Mouse (Mus musculus) left cerebral cortex, postnatal 36 days (tissue): Measurements from ENCODE around the gene Saxo1. TPM values are rescaled to one million over a fixed set of nuclear protein-coding genes. Genes with fewer than 3 reads are reported as not detected.

ENCODE experiments used
- DNase-seq, 2 experiments: peaks; one replicate each; pipeline ENCODE4 v3.0.0; 2021 to 2022; ENCODE audit warnings: low spot score in 2 of 2, mixed read lengths in 1 of 2
- intact Hi-C: fragments of 180-260 bp; cut with DNase I; formaldehyde crosslinking; loops from one replicate; pipeline ENCODE4 v1.15.1; 2025
- total RNA-seq, 2 experiments: library from RNA; stranded (reverse); gene quantifications; 2 replicates each; pipeline ENCODE4 v1.2.3; 2021

The Saxo1 gene
- total RNA-seq, result not detected

- DNase-seq, result no peak
- intact Hi-C loops, result loop anchor here (10.0 kb wide), 1 partner anchor 1153 kb away; no protein-coding TSS in a partner anchor
These were observed at the start of gene Saxo1 for GRCm38 (mm10) chr4:86558228-86558627. Saxo1 (minus strand) TSS chr4:86558328.

DNA sequence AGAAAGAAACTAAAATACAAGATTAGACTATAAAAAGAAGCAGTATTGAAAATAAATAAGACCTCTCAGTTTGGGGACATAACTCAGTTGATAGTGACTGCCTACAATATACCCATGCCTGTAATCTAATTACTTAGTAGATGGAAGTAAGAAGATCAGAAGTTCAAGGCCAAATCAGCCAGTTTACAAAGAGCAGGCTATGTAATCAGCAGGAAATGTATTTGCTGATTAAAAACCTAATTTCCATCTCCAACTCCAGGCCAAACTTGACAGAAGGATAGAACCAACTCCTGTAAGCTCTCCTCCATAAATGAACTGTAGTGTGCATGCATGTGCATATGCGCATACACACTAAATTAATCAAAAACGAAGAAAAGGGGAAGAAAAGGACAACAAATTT is 33.2 kb upstream of the Saxo1 start:
- no peak for DNase-seq
- intact Hi-C loops, result no loop called here

- intact Hi-C loops, result no loop called here
- no peak for DNase-seq
These were observed 30.1 kb upstream of the Saxo1 start for GRCm38 (mm10) chr4:86588236-86588635.

GRCm38 (mm10) chr4:86580591-86580990 is 22.5 kb upstream of the Saxo1 start:
- DNase-seq, result no peak
- intact Hi-C loops, result no loop called here

GRCm38 (mm10) chr4:86580056-86580455 is 21.9 kb upstream of the Saxo1 start:
- intact Hi-C loops, result no loop called here
- no peak for DNase-seq

GRCm38 (mm10) chr4:86576630-86577225 is 18.6 kb upstream of the Saxo1 start:
- no peak for DNase-seq
- intact Hi-C loops, result loop anchor here (5.0 kb wide), 1 partner anchor 121 kb away; no protein-coding TSS in a partner anchor

- peak in 1 of 2 experiments; percentile 38 for DNase-seq
- intact Hi-C loops, result loop anchor here (5.0 kb wide), 1 partner anchor 121 kb away; no protein-coding TSS in a partner anchor
These were observed 18.0 kb upstream of the Saxo1 start for GRCm38 (mm10) chr4:86576120-86576541.

- peak; percentile 94 to 96 for DNase-seq
- intact Hi-C loops, result loop anchor here (1.0 to 5.0 kb wide), 2 partner anchors 37 to 122 kb away; partner anchors contain the start of gene Haus6
These were observed 17.3 kb upstream of the Saxo1 start, which contains the start of gene Rraga for GRCm38 (mm10) chr4:86575283-86575983. Rraga (plus strand) TSS chr4:86575668.

DNA sequence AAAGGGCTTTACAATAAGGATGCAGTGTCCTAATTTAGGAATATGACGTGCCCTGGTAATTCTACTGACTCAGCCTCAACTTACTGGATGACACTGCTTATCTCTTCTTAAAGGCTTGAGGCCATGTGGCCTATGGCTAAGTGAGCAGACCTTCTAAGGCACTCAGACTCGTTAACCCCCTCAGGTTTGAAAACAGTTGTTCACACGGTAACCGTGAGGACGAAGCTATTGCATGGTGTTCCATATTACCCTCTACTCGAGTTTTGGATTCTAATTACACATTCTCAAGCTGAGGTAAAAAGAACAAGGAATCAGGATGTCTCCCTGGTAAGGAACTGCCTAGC is 16.8 kb upstream of the Saxo1 start:
- DNase-seq, result no peak
- intact Hi-C loops, result loop anchor here (1.0 to 5.0 kb wide), 2 partner anchors 37 to 122 kb away; partner anchors contain the start of gene Haus6

DNA sequence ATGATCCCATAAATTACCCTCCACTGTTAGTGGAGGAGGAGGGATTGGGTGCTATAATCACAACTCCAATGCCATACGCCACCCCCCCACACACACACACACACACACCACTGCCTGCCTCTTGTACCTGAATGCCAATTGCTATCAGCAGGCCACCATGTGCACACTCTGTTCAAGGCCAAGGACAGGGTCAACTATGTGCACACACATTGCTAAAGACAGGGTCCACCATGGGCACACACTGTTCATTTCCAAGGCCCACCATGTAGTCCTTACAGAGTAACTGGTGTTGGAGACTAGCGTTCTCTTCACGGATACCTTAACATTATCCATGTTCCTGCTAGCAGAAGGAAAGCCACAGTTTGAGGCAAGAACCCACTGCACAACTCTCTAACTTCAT is 2.9 kb upstream of the Saxo1 start:
- intact Hi-C loops, result no loop called here
- DNase-seq, result no peak

DNA sequence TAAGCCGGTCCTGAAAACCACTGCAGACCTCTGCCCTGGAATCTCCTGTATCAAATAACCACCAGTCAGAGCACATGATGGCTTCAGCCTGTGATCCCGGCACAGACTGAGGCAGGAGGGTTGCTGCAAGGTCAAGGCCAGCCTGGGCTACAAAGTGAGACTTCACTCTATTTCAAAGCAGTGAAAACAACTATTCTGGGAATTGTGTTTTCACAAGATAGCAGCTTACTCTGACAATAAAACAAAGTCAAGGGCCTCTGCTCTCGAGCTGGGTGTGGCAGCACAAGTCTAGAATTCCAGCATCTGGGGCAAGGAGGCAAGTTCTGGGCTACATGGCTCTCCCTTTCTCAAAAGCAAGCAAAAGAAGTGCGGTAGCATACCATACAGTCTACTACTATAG is 878 bp upstream of the Saxo1 start:
- no peak for DNase-seq
- intact Hi-C loops, result loop anchor here (10.0 kb wide), 1 partner anchor 1154 kb away; no protein-coding TSS in a partner anchor

- intact Hi-C loops, result loop anchor here (10.0 kb wide), 1 partner anchor 1153 kb away; no protein-coding TSS in a partner anchor
- DNase-seq, result no peak
These were observed 757 bp downstream of the Saxo1 start for GRCm38 (mm10) chr4:86557371-86557770.

GRCm38 (mm10) chr4:86555035-86555707 is 3.0 kb downstream of the Saxo1 start:
- DNase-seq, result no peak
- intact Hi-C loops, result loop anchor here (10.0 kb wide), 1 partner anchor 1150 kb away; no protein-coding TSS in a partner anchor

- intact Hi-C loops, result loop anchor here (5.0 to 10.0 kb wide), 4 partner anchors 494 to 1386 kb away; no protein-coding TSS in a partner anchor
- no peak for DNase-seq
These were observed 9.8 kb downstream of the Saxo1 start for GRCm38 (mm10) chr4:86548332-86548731.

DNA sequence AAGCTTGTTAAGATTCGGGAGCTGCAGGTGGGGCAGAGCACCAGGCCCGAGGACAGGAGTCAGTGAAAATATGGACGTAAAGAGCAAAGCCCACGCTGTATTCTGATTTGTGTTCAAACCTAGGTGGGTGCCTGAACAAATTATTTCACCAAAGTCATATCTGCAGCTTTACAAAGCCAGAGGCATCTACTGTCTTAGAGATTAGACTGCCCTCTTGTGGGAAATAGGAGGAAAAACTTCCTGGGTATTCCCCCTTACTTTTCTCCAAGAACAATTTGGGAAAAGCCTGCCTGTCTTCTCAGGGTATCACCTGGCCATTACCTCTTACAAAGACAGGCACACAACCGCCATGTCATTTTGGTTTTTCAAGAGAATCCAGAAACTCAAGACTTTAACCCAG is 12.5 kb downstream of the Saxo1 start:
- no peak for DNase-seq
- intact Hi-C loops, result loop anchor here (5.0 to 10.0 kb wide), 4 partner anchors 491 to 1383 kb away; no protein-coding TSS in a partner anchor

DNA sequence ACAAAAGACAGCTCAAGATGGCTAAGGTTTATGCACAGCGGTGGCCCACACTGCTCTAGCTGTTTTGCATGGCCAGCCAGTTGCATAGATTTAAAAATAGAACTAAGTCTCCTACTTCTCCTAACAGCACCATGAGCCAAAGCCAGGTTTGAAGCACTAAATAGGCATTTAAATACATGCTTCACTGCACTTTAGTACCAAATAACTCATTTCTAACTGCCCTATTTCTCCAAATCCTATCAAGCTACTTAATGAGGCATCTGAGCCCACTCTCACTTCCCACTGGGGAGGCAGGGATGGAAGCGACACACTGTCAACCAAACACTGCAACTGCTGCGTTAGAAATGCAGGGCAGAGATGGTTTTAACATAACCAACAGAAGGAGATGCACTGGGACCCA is 14.1 kb downstream of the Saxo1 start:
- intact Hi-C loops, result loop anchor here (10.0 kb wide), 2 partner anchors 489 to 609 kb away; no protein-coding TSS in a partner anchor

DNA sequence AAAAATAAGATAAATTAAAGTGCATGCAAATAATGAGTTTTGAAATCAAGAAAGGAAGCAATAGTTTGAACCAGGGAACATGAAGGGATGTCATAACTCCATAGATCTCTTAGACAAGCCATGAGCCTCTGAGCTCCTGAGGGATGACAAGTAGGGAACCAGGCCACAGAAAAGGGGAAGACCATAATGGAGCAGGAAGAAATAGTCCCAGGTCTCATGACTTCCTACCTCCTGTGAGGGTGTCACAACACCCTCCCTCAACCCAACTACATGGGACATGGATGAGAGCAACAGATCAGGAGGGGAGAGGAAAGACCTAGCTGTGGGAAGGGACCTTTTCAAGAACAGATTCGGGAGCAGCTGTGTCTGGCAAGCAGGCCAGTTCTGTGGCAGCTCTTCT is 16.6 kb downstream of the Saxo1 start:
- intact Hi-C loops, result loop anchor here (10.0 kb wide), 2 partner anchors 487 to 607 kb away; no protein-coding TSS in a partner anchor
- DNase-seq, result no peak

More for the DNA sequence above, 14.1 kb downstream of the Saxo1 start:
- no peak for DNase-seq

DNA sequence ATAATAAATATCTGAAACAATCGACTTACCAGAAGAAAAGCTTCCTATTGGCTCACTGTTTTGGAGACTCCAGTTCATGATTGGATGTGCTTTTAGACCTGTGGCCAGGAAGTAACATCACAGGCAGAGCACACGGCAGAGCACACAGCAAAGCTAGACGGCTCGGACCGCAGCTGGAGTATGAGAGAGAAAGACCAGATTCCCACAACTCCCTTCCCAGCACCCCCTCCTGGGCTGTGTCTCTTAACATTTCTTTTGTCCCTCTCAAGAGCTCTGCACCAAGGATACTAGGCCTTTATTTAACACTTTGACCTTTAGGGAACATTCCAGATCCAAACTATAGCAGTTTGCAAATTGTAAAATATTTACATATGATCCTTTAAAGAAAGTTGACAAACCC is 19.2 kb downstream of the Saxo1 start:
- no peak for DNase-seq
- intact Hi-C loops, result no loop called here

- intact Hi-C loops, result no loop called here
- no peak for DNase-seq
These were observed 20.2 kb downstream of the Saxo1 start for GRCm38 (mm10) chr4:86537972-86538371.

DNA sequence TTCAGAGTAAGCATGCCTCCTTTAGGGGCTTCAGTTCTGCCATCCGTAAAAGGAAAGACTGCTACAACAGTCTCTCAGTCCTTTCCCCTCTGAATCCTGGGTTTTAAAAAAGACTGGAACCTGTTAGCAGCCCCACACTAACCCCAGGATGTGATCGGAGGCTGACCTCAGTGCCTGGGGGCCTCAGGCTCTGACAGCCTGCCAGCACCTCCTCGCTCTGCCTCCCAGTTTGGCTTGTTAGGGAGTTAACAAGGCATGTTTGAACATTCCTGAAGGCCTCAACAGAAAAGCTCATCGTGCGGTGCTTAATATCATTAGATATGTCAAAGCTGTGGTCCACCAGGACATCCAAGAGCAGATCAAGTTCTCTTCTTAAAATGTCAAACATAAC is 24.0 kb downstream of the Saxo1 start:
- intact Hi-C loops, result no loop called here

More for the DNA sequence above, 24.0 kb downstream of the Saxo1 start:
- no peak for DNase-seq
